Mouse (Mus musculus): ENCODE data around the gene Nrcam. TPM values are rescaled to one million over a fixed set of nuclear protein-coding genes. Genes with fewer than 3 reads are reported as not detected.

Gene Nrcam
- polyA plus RNA-seq, 2 experiments = 0.06 to 0.23 TPM

DNA sequence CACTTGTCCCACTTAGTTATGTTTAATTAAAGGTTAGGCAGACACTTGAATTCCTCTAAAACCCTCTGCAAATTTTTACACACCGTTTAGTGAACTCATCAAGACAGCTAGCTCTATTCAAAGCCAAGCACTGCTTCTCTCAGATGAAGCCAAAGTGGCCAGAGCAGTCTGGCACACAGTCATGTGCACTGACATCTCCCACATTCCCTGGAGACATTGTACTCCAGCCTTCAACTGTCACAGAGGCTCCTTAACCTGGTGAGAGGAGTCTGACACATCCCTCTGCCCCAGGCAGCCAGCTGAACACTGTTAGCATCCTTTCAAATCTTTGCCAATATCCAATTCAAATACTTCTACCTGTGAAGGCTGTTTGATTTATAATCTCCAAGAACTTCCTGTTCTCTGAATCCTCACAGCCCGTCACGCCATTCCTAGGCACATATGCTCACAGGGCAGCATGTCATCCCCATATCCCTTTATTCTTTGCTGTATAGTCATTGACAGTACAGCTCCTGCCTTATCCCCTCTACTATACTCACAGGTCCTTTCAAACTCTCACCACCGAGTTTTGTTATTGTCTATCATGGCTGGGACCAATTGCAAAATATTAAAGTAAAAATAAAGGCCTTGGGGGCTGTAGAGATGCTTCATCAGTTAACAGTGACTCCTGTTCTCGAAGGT, 173.3 kb downstream of the Nrcam start:
- no peak overlapping the region for H3K9ac ChIP-seq (replicated peaks)
- no peaks in the 10 kb centered on the region for H3K9me3 ChIP-seq (ENCODE audit: control insufficient read depth, low read length)
- no peak overlapping the region for H3K4me3 ChIP-seq (ENCODE audit: insufficient read depth in 1 of 2, low read depth in 2 of 2, low read length in 2 of 2)
- WGBS (ENCODE audit: insufficient replicate concordance) = 48% methylated on average over 5 of the region's 5 CpGs
- H3K36me3 ChIP-seq (replicated peaks; ENCODE audit: control insufficient read depth, insufficient read depth, low read depth) = no peaks in the 10 kb centered on the region
- H3K4me2 ChIP-seq (ENCODE audit: low read depth) = no peak overlapping the region
- H3K4me1 ChIP-seq (replicated peaks; ENCODE audit: control insufficient read depth in 2 of 2, insufficient read depth in 2 of 2, low read length in 1 of 2) = no peaks in the 10 kb centered on the region
- no peak for DNase-seq (ENCODE audit: low read depth in 3 of 3, low spot score in 3 of 3)
- TF ChIP-seq EP300 (IDR thresholded peaks at IDR 0.05; ENCODE audit: low read depth) (no peak), CTCF (IDR thresholded peaks at IDR 0.05; ENCODE audit: low read depth) (no peak)
- no peaks in the 10 kb centered on the region for H3K27me3 ChIP-seq (ENCODE audit: control insufficient read depth, insufficient read depth, low read length)
- no peak for ATAC-seq (ENCODE audit: insufficient read depth)
- no peak overlapping the region for H3K27ac ChIP-seq

DNA sequence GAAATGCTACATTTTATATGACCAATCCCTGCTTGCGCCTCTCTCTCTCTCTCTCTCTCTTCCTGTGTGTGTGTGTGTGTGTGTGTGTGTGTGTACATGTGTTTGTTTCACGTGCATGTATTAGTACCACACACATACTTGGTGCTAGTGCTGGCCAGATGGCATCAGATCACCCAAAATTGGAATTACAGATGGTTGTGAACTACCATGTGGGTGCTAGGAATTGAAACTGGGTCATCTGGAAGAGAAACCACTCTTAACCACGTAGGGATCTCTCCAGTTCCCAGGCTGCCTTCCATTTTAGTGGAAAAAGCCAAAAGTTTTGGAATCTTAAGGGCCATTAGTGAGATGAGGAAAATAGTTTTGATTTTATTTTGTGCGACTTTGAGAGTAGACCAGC, 175.1 kb downstream of the Nrcam start:
- no peak for DNase-seq (ENCODE audit: low read depth in 3 of 3, low spot score in 3 of 3)
- no peak for ATAC-seq (ENCODE audit: insufficient read depth)
- no peak for TF ChIP-seq EP300 (IDR thresholded peaks at IDR 0.05; ENCODE audit: low read depth)
- no peak for TF ChIP-seq CTCF (IDR thresholded peaks at IDR 0.05; ENCODE audit: low read depth)
- no peaks in the 10 kb centered on the region for H3K4me1 ChIP-seq (replicated peaks; ENCODE audit: control insufficient read depth in 2 of 2, insufficient read depth in 2 of 2, low read length in 1 of 2)
- H3K4me3 ChIP-seq (ENCODE audit: insufficient read depth in 1 of 2, low read depth in 2 of 2, low read length in 2 of 2) = no peak overlapping the region
- no peak overlapping the region for H3K9ac ChIP-seq (replicated peaks)
- H3K36me3 ChIP-seq (replicated peaks; ENCODE audit: control insufficient read depth, insufficient read depth, low read depth) = no peaks in the 10 kb centered on the region
- H3K4me2 ChIP-seq (ENCODE audit: low read depth) = no peak overlapping the region
- WGBS (ENCODE audit: insufficient replicate concordance) = 55% methylated on average over 4 of the region's 4 CpGs
- no peaks in the 10 kb centered on the region for H3K27me3 ChIP-seq (ENCODE audit: control insufficient read depth, insufficient read depth, low read length)
- H3K9me3 ChIP-seq (ENCODE audit: control insufficient read depth, low read length) = no peaks in the 10 kb centered on the region
- H3K27ac ChIP-seq = no peak overlapping the region

DNA sequence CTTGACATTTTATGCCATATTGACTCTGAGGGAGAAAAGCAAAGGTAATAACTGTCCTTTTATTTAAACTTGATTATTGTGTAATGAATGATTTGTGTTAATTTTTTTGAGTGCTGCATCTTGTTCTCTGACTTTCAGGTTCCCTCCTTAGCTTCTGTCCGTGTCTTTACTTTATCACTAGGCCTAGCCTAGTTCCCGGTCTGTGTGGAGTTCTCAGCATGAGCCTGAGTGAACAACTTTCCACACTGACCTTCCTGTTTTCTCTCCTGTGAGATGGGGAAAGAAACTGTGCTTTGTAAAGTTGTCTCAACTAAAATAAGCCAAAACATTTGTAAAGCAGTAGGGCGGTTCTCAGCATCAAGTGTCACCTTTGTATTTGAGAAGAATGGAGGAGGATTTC, 179.9 kb downstream of the Nrcam start:
- H3K4me3 ChIP-seq (ENCODE audit: insufficient read depth in 1 of 2, low read depth in 2 of 2, low read length in 2 of 2) = no peak overlapping the region
- no peak overlapping the region for H3K9ac ChIP-seq (replicated peaks)
- TF ChIP-seq EP300 (IDR thresholded peaks at IDR 0.05; ENCODE audit: low read depth) = no peak
- TF ChIP-seq CTCF (IDR thresholded peaks at IDR 0.05; ENCODE audit: low read depth) = no peak
- DNase-seq (ENCODE audit: low read depth in 3 of 3, low spot score in 3 of 3) (no peak), ATAC-seq (ENCODE audit: insufficient read depth) (no peak)
- H3K4me2 ChIP-seq (ENCODE audit: low read depth) = no peak overlapping the region
- no peak overlapping the region for H3K27ac ChIP-seq
- WGBS (ENCODE audit: insufficient replicate concordance) = 62% methylated on average over 3 of the region's 3 CpGs
- H3K27me3 ChIP-seq (ENCODE audit: control insufficient read depth, insufficient read depth, low read length) = no peaks in the 10 kb centered on the region
- no peaks in the 10 kb centered on the region for H3K9me3 ChIP-seq (ENCODE audit: control insufficient read depth, low read length)
- H3K36me3 ChIP-seq (replicated peaks; ENCODE audit: control insufficient read depth, insufficient read depth, low read depth) = no peaks in the 10 kb centered on the region
- H3K4me1 ChIP-seq (replicated peaks; ENCODE audit: control insufficient read depth in 2 of 2, insufficient read depth in 2 of 2, low read length in 1 of 2) = no peaks in the 10 kb centered on the region

DNA sequence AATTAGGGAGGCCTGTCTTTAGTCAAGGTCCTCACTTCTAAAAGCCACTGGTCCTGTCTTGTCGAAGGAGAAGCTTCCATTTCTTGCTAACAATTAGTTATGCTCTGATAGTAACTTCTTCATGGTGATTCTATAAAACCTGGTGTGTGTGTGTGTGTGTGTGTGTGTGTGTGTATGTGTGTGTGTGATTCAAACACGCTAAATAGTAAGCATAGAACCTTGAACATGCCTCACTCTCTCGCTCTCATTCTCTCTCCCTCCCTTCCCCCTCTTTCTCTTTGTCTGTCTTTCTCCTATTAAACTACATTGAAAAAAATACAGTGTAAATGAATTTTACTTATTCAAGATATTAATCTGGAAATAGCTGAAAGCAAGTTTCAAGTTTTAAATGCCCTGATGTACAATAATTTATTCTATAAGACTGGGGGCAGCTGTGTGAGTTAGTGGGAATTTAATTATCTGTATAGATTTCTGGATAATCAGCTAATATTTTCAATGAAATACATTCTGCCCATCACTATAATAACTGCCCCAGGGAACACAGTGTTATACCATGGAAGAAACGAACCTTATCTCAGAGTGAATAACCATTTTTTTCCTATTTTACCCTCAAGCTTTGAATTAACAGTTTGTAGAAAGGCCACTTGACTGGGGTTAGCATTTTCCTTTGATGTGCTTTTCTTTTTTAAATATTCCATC, 180.9 kb downstream of the Nrcam start:
- Histone ChIP-seq H3K4me3 (ENCODE audit: insufficient read depth in 1 of 2, low read depth in 2 of 2, low read length in 2 of 2) (no peak overlapping the region), H3K27me3 (ENCODE audit: control insufficient read depth, insufficient read depth, low read length) (no peaks in the 10 kb centered on the region), H3K27ac (no peak overlapping the region), H3K9me3 (ENCODE audit: control insufficient read depth, low read length) (no peaks in the 10 kb centered on the region), H3K4me2 (ENCODE audit: low read depth) (no peak overlapping the region), H3K36me3 (replicated peaks; ENCODE audit: control insufficient read depth, insufficient read depth, low read depth) (no peaks in the 10 kb centered on the region), H3K9ac (replicated peaks) (no peak overlapping the region), H3K4me1 (replicated peaks; ENCODE audit: control insufficient read depth in 2 of 2, insufficient read depth in 2 of 2, low read length in 1 of 2) (no peaks in the 10 kb centered on the region)
- ATAC-seq (ENCODE audit: insufficient read depth) = no peak
- 45% methylated on average over 4 of the region's 4 CpGs for WGBS (ENCODE audit: insufficient replicate concordance)
- TF ChIP-seq EP300 (IDR thresholded peaks at IDR 0.05; ENCODE audit: low read depth) = no peak
- no peak for TF ChIP-seq CTCF (IDR thresholded peaks at IDR 0.05; ENCODE audit: low read depth)
- DNase-seq (ENCODE audit: low read depth in 3 of 3, low spot score in 3 of 3) = no peak

DNA sequence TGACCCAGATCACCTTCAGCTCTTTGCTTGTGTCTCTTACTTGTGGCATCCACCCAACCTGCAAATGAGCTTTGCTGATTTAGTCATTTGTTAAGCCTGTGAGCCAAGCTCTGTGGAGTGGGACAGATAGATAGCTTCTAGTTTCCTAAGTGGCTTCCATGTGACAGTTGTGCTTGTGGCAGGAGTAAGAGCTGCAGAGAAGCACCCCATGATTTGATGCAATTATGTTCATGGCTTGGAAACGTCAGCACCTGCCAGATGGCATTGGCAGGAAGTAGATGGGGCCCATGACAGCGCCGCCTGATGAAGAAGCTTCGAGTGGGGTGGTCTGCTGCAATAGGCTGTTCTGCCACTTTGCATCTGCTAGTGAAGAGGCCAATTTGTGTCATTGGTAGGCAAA, 186.4 kb downstream of the Nrcam start:
- no peak overlapping the region for H3K4me3 ChIP-seq (ENCODE audit: insufficient read depth in 1 of 2, low read depth in 2 of 2, low read length in 2 of 2)
- no peak for ATAC-seq (ENCODE audit: insufficient read depth)
- TF ChIP-seq EP300 (IDR thresholded peaks at IDR 0.05; ENCODE audit: low read depth) (no peak), CTCF (IDR thresholded peaks at IDR 0.05; ENCODE audit: low read depth) (no peak)
- no peak overlapping the region for H3K27ac ChIP-seq
- no peaks in the 10 kb centered on the region for H3K36me3 ChIP-seq (replicated peaks; ENCODE audit: control insufficient read depth, insufficient read depth, low read depth)
- no peak for DNase-seq (ENCODE audit: low read depth in 3 of 3, low spot score in 3 of 3)
- no peak overlapping the region for H3K4me2 ChIP-seq (ENCODE audit: low read depth)
- H3K4me1 ChIP-seq (replicated peaks; ENCODE audit: control insufficient read depth in 2 of 2, insufficient read depth in 2 of 2, low read length in 1 of 2) = no peaks in the 10 kb centered on the region
- no peaks in the 10 kb centered on the region for H3K27me3 ChIP-seq (ENCODE audit: control insufficient read depth, insufficient read depth, low read length)
- H3K9me3 ChIP-seq (ENCODE audit: control insufficient read depth, low read length) = no peaks in the 10 kb centered on the region
- 52% methylated on average over 4 of the region's 4 CpGs for WGBS (ENCODE audit: insufficient replicate concordance)
- H3K9ac ChIP-seq (replicated peaks) = no peak overlapping the region

Data from liver, embryonic 14.5 days (tissue).